Mouse (Mus musculus): ENCODE results near the gene Thnsl2. TPM values are rescaled to one million over a fixed set of nuclear protein-coding genes. Genes with fewer than 3 reads are reported as not detected.
A peak's percentile ranks its signal among the peaks of the same experiment; 100 is the strongest.

Thnsl2 gene
- polyA plus RNA-seq, 1 experiment from 2014 or later = 6.4 TPM

GRCm38 (mm10) chr6:71154861-71155260 lies 10.6 kb upstream of the Thnsl2 start:
- Histone ChIP-seq H3K4me1 (peaks cover 8% of the 10 kb centered on the region), H3K27me3 (ENCODE audit: low read depth, poor library complexity, severe bottlenecking) (no peaks in the 10 kb centered on the region), H3K4me3 (no peak overlapping the region), H3K27ac (replicated peaks) (no peak overlapping the region), H3K9me3 (replicated peaks) (no peaks in the 10 kb centered on the region), H3K36me3 (no peaks in the 10 kb centered on the region)
- no peak for DNase-seq (ENCODE audit: low spot score)
- WGBS = 87% methylated on average over 6 of the region's 6 CpGs

GRCm38 (mm10) chr6:71153486-71153885 lies 9.2 kb upstream of the Thnsl2 start:
- Histone ChIP-seq H3K36me3 (no peaks in the 10 kb centered on the region), H3K4me1 (peaks cover 8% of the 10 kb centered on the region), H3K9me3 (replicated peaks) (no peaks in the 10 kb centered on the region), H3K27me3 (ENCODE audit: low read depth, poor library complexity, severe bottlenecking) (no peaks in the 10 kb centered on the region), H3K4me3 (no peak overlapping the region), H3K27ac (replicated peaks) (no peak overlapping the region)
- WGBS = 81% methylated on average over 4 of the region's 4 CpGs
- no peak for DNase-seq (ENCODE audit: low spot score)

DNA sequence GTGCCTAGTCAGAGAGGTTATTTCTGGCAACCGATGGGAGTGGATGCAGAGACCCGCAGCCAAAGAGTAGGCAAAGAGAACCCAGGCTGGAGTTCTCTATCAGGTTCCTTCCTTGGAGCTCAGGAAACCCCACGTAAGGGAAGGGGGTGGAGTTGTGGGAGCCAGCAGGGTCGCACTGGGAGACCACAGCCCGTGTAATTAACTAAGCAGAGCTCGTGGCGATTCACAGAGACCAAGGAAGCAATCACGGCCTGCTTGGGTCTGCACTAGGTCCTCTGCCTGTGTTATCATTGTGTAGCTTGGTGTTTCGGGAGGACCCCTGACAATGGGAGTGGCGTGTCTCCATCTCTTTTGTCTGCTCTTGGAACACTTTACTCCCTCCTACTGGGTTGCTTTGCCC lies 6.9 kb upstream of the Thnsl2 start:
- Histone ChIP-seq H3K36me3 (no peaks in the 10 kb centered on the region), H3K4me3 (no peak overlapping the region), H3K9me3 (replicated peaks) (no peaks in the 10 kb centered on the region), H3K4me1 (peaks cover 8% of the 10 kb centered on the region), H3K27ac (replicated peaks) (peak overlapping the region; percentile 55; the same call in 1 of the 2 replicates), H3K27me3 (ENCODE audit: low read depth, poor library complexity, severe bottlenecking) (no peaks in the 10 kb centered on the region)
- DNase-seq (ENCODE audit: low spot score) = peak; percentile 14
- 36% methylated on average over 10 of the region's 10 CpGs for WGBS

DNA sequence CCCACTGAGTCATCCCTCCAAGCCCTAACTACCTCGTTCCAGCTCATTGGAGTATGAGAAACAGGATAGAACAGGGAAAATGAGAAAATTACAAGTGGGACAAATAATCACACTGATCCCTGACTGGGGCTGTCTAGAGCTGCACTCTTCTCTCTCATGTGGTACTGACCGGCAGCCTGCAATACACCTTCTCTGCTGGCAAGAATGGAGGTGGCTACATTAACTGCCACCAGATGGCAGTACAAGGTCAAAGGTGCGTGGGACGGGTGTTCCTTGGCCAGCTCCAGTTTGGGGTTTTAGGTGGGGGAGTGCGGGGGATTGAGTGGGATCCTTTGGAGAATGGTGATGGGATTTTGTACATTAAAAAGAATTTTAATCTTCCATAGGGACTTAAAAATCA lies 5.3 kb upstream of the Thnsl2 start:
- H3K36me3 ChIP-seq = no peaks in the 10 kb centered on the region
- no peak overlapping the region for H3K27ac ChIP-seq (replicated peaks)
- no peak overlapping the region for H3K4me3 ChIP-seq
- no peaks in the 10 kb centered on the region for H3K9me3 ChIP-seq (replicated peaks)
- H3K4me1 ChIP-seq = peaks cover 8% of the 10 kb centered on the region
- no peaks in the 10 kb centered on the region for H3K27me3 ChIP-seq (ENCODE audit: low read depth, poor library complexity, severe bottlenecking)
- peak; percentile 65 for DNase-seq (ENCODE audit: low spot score)
- WGBS = 13% methylated on average over 5 of the region's 5 CpGs

- WGBS = 79% methylated on average over 6 of the region's 6 CpGs
- Histone ChIP-seq H3K4me3 (no peak overlapping the region), H3K9me3 (replicated peaks) (no peaks in the 10 kb centered on the region), H3K4me1 (peaks cover 18% of the 10 kb centered on the region), H3K27me3 (ENCODE audit: low read depth, poor library complexity, severe bottlenecking) (no peaks in the 10 kb centered on the region), H3K36me3 (no peaks in the 10 kb centered on the region), H3K27ac (replicated peaks) (no peak overlapping the region)
- no peak for DNase-seq (ENCODE audit: low spot score)
Measured at GRCm38 (mm10) chr6:71148336-71148735, 4.1 kb upstream of the Thnsl2 start.

- no peaks in the 10 kb centered on the region for H3K9me3 ChIP-seq (replicated peaks)
- peaks cover 7% of the 10 kb centered on the region for H3K27me3 ChIP-seq (ENCODE audit: low read depth, poor library complexity, severe bottlenecking)
- DNase-seq (ENCODE audit: low spot score) = no peak
- H3K36me3 ChIP-seq = no peaks in the 10 kb centered on the region
- H3K4me3 ChIP-seq = no peak overlapping the region
- WGBS = 69% methylated on average over 3 of the region's 3 CpGs
- H3K4me1 ChIP-seq = peaks cover 15% of the 10 kb centered on the region
- no peak overlapping the region for H3K27ac ChIP-seq (replicated peaks)
Measured at GRCm38 (mm10) chr6:71145288-71145989, 1.2 kb upstream of the Thnsl2 start.

- DNase-seq (ENCODE audit: low spot score) = peak; percentile 27
- Histone ChIP-seq H3K4me1 (peaks cover 15% of the 10 kb centered on the region), H3K27me3 (ENCODE audit: low read depth, poor library complexity, severe bottlenecking) (peaks cover 7% of the 10 kb centered on the region), H3K9me3 (replicated peaks) (no peaks in the 10 kb centered on the region), H3K36me3 (no peaks in the 10 kb centered on the region), H3K4me3 (peak overlapping the region; percentile 75), H3K27ac (replicated peaks) (peak overlapping the region; percentile 84)
- WGBS = 3% methylated on average over 19 of the region's 19 CpGs
Measured at GRCm38 (mm10) chr6:71143154-71143893, 915 bp downstream of the Thnsl2 start.

- H3K4me3 ChIP-seq = no peak overlapping the region
- H3K27me3 ChIP-seq (ENCODE audit: low read depth, poor library complexity, severe bottlenecking) = no peaks in the 10 kb centered on the region
- H3K27ac ChIP-seq (replicated peaks) = no peak overlapping the region
- no peak for DNase-seq (ENCODE audit: low spot score)
- H3K4me1 ChIP-seq = peaks cover 8% of the 10 kb centered on the region; the same call in 1 of the 2 replicates
- WGBS = 84% methylated on average over 3 of the region's 3 CpGs
- H3K36me3 ChIP-seq = no peaks in the 10 kb centered on the region
- no peaks in the 10 kb centered on the region for H3K9me3 ChIP-seq (replicated peaks)
Measured at GRCm38 (mm10) chr6:71135031-71135430, 9.2 kb downstream of the Thnsl2 start.

DNA sequence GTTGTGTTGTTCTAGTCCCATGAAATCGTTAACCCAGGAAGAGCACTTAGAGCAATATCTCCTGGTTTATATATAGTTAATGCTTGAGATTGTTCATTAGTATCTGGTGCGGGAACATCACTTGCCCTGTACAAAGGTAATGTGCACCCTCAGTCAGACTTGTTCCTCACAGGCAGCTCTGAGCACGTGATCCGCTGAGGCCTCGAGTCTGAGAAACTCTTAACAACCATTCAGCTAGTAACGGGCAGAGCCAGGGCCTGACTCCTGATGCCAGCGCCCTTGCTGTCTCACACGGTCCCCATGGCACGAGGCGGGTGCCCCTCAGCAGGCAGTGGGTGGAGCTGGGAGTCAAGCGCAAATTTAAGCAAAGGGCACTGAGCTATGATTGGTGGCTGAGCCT lies 10.7 kb downstream of the Thnsl2 start:
- Histone ChIP-seq H3K27ac (replicated peaks) (no peak overlapping the region; the same call in 1 of the 2 replicates), H3K4me3 (no peak overlapping the region), H3K27me3 (ENCODE audit: low read depth, poor library complexity, severe bottlenecking) (no peaks in the 10 kb centered on the region), H3K9me3 (replicated peaks) (no peaks in the 10 kb centered on the region), H3K4me1 (peaks cover 8% of the 10 kb centered on the region; the same call in 1 of the 2 replicates), H3K36me3 (no peaks in the 10 kb centered on the region)
- no peak for DNase-seq (ENCODE audit: low spot score)
- 85% methylated on average over 11 of the region's 11 CpGs for WGBS

- Histone ChIP-seq H3K9me3 (replicated peaks) (no peaks in the 10 kb centered on the region), H3K27ac (replicated peaks) (no peak overlapping the region), H3K4me1 (peaks cover 8% of the 10 kb centered on the region; the same call in 1 of the 2 replicates), H3K27me3 (ENCODE audit: low read depth, poor library complexity, severe bottlenecking) (no peaks in the 10 kb centered on the region), H3K36me3 (no peaks in the 10 kb centered on the region), H3K4me3 (no peak overlapping the region)
- no peak for DNase-seq (ENCODE audit: low spot score)
Measured at GRCm38 (mm10) chr6:71131038-71131437, 13.2 kb downstream of the Thnsl2 start.

- WGBS = 86% methylated on average over 1 of the region's 1 CpGs
Measured at GRCm38 (mm10) chr6:71130269-71130668, 14.0 kb downstream of the Thnsl2 start.

GRCm38 (mm10) chr6:71129071-71129470 lies 15.2 kb downstream of the Thnsl2 start:
- Histone ChIP-seq H3K36me3 (no peaks in the 10 kb centered on the region), H3K4me1 (peaks cover 3% of the 10 kb centered on the region; the same call in 1 of the 2 replicates), H3K4me3 (no peak overlapping the region), H3K9me3 (replicated peaks) (no peaks in the 10 kb centered on the region), H3K27ac (replicated peaks) (no peak overlapping the region), H3K27me3 (ENCODE audit: low read depth, poor library complexity, severe bottlenecking) (no peaks in the 10 kb centered on the region)
- DNase-seq (ENCODE audit: low spot score) = no peak
- WGBS = 50% methylated on average over 4 of the region's 4 CpGs

More at GRCm38 (mm10) chr6:71130269-71130668, 14.0 kb downstream of the Thnsl2 start:
- Histone ChIP-seq H3K27ac (replicated peaks) (no peak overlapping the region), H3K9me3 (replicated peaks) (no peaks in the 10 kb centered on the region), H3K36me3 (no peaks in the 10 kb centered on the region), H3K4me1 (peaks cover 8% of the 10 kb centered on the region; the same call in 1 of the 2 replicates), H3K4me3 (no peak overlapping the region), H3K27me3 (ENCODE audit: low read depth, poor library complexity, severe bottlenecking) (no peaks in the 10 kb centered on the region)
- no peak for DNase-seq (ENCODE audit: low spot score)

DNA sequence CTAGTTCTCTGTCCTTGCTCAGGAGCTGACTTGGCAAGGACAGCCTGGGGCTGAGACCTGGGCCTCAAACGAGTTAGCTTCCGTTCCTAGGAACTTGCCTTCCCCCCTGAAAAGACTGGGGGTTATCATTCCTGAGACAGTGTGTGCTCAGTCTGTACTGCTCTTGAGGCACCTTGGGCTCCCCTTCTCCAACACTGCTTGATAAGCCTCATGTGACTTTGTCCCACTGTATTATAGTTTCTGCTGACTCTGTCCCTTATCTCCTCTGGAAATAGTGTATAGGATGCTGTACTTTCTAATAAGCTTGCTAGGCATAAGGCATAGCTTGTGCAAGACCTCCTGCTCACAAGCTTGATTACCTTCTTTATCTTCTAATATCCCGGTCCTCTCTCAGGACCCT lies 17.9 kb downstream of the Thnsl2 start:
- 67% methylated on average over 3 of the region's 3 CpGs for WGBS
- Histone ChIP-seq H3K4me1 (no peaks in the 10 kb centered on the region), H3K27me3 (ENCODE audit: low read depth, poor library complexity, severe bottlenecking) (no peaks in the 10 kb centered on the region), H3K36me3 (no peaks in the 10 kb centered on the region), H3K4me3 (no peak overlapping the region), H3K27ac (replicated peaks) (no peak overlapping the region), H3K9me3 (replicated peaks) (no peaks in the 10 kb centered on the region)
- no peak for DNase-seq (ENCODE audit: low spot score)

All from midbrain, embryonic 10.5 days (tissue).